ENCODE assay signal across 22 mouse cellular contexts in genomic region chr7:99263509-99263908, GRCm38 (mm10). TPM values are rescaled to one million over a fixed set of nuclear protein-coding genes. Genes with fewer than 3 reads are reported as not detected.
"Had no signal": no experiment of that assay in that cellular context is flagged by ENCODE, and none has a peak within 500 bp of the region (broad histone marks: within the 10 kb centered on the region; RNA-seq: fewer than 3 reads in every experiment).

No protein-coding gene starts in this region.

- H3K9ac ChIP-seq: liver, embryonic 12.5 days; liver, embryonic 14.5 days; lung, embryonic 15.5 days; midbrain, embryonic 13.5 days; midbrain, embryonic 15.5 days; neural tube, embryonic 13.5 days; neural tube, embryonic 15.5 days; stomach, embryonic 15.5 days had no signal

- H3K4me3 ChIP-seq: liver, embryonic 12.5 days; lung, embryonic 15.5 days; megakaryocyte, embryonic 14.5 days; midbrain, embryonic 13.5 days; midbrain, embryonic 15.5 days; myocyte; neural tube, embryonic 13.5 days; neural tube, embryonic 15.5 days; stomach, embryonic 15.5 days had no signal

- H3K27me3 ChIP-seq: midbrain, embryonic 15.5 days; neural tube, embryonic 13.5 days; neural tube, embryonic 15.5 days had no signal

- H3K27ac ChIP-seq: liver, embryonic 12.5 days; liver, embryonic 14.5 days; lung, embryonic 15.5 days; midbrain, embryonic 13.5 days; midbrain, embryonic 15.5 days; neural tube, embryonic 13.5 days; neural tube, embryonic 15.5 days; stomach, embryonic 15.5 days; stomach, postnatal 0 days had no signal

- ATAC-seq: liver, embryonic 12.5 days; midbrain, embryonic 13.5 days; midbrain, embryonic 15.5 days had no signal

- H3K9me3 ChIP-seq: liver, embryonic 12.5 days; lung, embryonic 15.5 days; midbrain, embryonic 13.5 days; midbrain, embryonic 15.5 days; neural tube, embryonic 13.5 days; neural tube, embryonic 15.5 days; stomach, embryonic 15.5 days had no signal

- H3K4me2 ChIP-seq: liver, embryonic 12.5 days; lung, embryonic 15.5 days; midbrain, embryonic 11.5 days; midbrain, embryonic 13.5 days; midbrain, embryonic 15.5 days; neural tube, embryonic 13.5 days; neural tube, embryonic 15.5 days; stomach, embryonic 15.5 days had no signal

- H3K36me3 ChIP-seq: liver, embryonic 12.5 days; lung, embryonic 15.5 days; midbrain, embryonic 13.5 days; midbrain, embryonic 15.5 days; neural tube, embryonic 13.5 days; neural tube, embryonic 15.5 days; stomach, embryonic 15.5 days had no signal

- DNase-seq: retina, postnatal 1 day; right cerebral cortex, adult 18-20 months; right cerebral cortex, postnatal 25 days; right cerebral cortex, postnatal 4 days; spleen, adult 18-20 months; thymus, adult 2 months; thymus, postnatal 25 days; thymus, postnatal 4 days had no signal

RNA-seq across cellular contexts. Expression of gene Mogat2, which starts 25.1 kb away (rescaled TPM):
- total RNA-seq: midbrain, postnatal 0 days had no signal
- polyA plus RNA-seq: testis, adult 2 months had no signal
